Mouse (Mus musculus) brain, embryonic 14.5 days (tissue): ENCODE measurements around the gene Nle1. TPM values are rescaled to one million over a fixed set of nuclear protein-coding genes. Genes with fewer than 3 reads are reported as not detected.

Source experiments
- DNase-seq: peaks from one replicate; pipeline ENCODE4 v3.0.0-alpha.2; 2011; ENCODE audit warnings: low read depth
- CTCF ChIP-seq: fragments of 200-500 bp; IDR thresholded peaks from 2 replicates; pipeline ENCODE4 v1.5.1; 2012; ENCODE audit warnings: inconsistent platforms, mild to moderate bottlenecking, moderate library complexity, borderline replicate concordance; ENCODE audit not compliant: insufficient read depth, insufficient read length; ENCODE audit errors: extremely low read depth
- POLR2A ChIP-seq: fragments of 200-500 bp; IDR thresholded peaks from 2 replicates; pipeline ENCODE4 v1.6.1; 2012; ENCODE audit warnings: mild to moderate bottlenecking, inconsistent platforms, borderline replicate concordance; ENCODE audit not compliant: poor library complexity, insufficient read depth, insufficient read length, severe bottlenecking; ENCODE audit errors: extremely low read depth
- polyA plus RNA-seq: library from polyadenylated mRNA; depleted of rRNA; stranded (reverse); fragments of >200 nt; gene quantifications from 2 replicates; pipeline ENCODE4 v1.2.3, GENCODE M21; 2012; rRNA removed

The Nle1 gene
- polyA plus RNA-seq, 1 experiment: 59.1 TPM

DNA sequence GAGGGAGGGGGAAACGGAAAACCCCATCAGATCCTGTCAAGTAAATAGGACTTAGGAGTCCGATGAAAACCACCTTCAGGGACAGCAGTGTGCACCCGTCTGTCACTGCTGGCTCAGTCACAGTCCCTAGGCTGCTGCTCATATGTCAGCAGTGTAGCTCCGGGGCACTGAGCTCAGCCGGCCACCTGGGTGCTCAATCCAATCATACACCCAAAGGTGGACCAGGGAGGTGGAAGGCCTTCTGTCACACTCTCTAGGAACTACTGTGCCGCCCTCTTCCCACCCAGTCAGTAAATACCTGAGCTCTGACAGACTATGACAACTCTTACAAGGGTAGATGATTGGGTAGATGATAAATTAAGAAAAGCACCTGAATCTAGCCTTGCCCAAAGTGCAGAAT lies 47.5 kb downstream of the Nle1 start:
- TF ChIP-seq CTCF: no peak
- no peak for TF ChIP-seq POLR2A
- no peak for DNase-seq

DNA sequence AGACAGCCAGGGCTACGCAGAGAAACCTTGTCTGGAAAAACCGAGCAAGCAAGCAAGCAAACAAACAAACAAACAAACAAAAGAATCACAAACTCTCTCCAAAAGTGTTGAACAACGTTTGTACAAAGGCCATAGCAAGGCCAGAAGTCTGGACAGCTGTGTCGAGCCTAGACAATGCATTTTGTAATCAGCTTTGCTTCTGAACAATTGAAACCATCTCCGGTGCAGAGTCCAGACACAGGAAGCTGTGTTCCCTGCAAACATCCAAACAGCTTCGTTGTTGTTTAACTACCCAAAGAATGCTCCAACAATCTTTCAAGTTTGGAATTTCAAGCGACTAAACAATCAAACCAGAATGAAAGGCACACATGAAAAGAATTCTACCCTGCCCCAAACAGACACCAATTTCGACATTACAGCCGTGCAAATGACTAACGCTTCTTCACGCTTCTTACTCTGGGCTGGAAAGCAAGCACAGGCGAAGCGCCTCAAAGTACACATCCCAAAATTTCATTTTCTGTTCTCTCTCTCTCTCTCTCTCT lies 50.8 kb downstream of the Nle1 start:
- TF ChIP-seq CTCF (no peak), POLR2A (no peak)
- DNase-seq: no peak

DNA sequence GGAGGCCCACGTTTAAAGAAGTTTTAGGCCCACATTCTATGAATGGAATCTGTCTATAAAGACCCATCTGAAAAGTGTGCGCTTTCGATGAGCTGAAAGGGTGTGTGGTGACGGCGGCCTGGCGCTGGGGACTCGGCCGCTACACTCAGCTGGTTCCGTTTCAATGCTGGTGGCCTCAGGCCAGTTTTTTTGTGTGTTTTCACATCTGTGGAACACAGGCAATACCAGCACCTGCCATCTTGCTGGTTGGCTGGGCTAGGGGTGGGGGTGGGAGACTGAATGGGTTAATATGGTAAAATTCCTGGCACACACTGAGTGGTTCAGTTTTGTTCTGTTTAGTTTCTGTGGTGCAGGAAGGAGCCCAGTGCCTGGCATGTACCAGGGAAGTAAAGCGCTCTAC lies 52.2 kb downstream of the Nle1 start:
- DNase-seq: peak; percentile 90
- TF ChIP-seq CTCF: no peak
- no peak for TF ChIP-seq POLR2A

DNA sequence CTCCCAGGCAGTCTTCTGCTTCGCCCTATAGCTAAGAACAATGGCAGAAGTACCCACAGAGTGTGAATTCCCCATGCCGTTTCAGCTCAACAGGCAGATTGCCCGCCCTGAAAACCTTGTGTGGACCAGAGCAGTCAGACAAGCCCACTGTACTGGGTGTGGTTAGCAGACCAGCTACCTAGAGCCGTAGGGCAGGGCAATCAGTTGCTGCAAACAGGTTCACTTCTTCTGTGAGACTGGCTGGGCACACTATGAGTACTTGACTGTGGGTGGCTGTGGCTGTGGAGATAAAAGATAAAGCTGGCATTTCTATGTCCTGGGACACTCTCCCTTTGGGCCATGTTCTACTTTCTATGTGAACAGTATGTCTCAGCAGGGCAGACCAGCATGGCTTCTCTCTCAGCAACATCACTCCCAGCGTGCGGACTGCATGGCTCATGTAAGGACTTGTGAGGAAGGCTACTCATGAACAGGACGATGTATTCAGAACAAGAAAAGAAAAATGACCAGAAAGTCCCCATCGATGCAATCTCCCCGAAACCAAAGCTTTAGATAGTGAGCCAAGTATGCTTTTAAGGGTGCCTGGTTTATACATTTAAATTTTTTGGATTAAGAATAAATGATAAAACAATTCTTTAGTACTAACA lies 52.8 kb downstream of the Nle1 start:
- TF ChIP-seq POLR2A (no peak), CTCF (no peak)
- peak; percentile 16 for DNase-seq

DNA sequence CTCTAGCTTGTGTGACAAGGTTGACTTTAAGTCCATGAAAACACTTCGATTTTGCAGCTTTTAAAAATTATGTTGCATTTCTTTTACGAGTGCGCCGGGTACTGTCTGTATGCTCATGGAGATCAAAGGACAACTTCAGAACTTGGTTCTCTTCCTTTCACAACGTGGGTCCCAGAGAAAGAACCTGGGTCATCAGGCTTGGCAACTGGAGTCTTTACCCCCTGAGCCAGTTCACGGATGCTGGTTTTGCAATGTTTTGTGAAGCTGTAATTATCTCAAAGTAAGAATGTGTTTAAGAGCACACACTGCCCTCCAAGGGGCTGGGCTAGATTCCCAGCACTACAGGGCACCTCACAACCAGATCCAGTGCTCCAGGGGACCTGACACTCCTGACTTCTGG lies 54.1 kb downstream of the Nle1 start:
- TF ChIP-seq CTCF: no peak
- no peak for TF ChIP-seq POLR2A
- no peak for DNase-seq

DNA sequence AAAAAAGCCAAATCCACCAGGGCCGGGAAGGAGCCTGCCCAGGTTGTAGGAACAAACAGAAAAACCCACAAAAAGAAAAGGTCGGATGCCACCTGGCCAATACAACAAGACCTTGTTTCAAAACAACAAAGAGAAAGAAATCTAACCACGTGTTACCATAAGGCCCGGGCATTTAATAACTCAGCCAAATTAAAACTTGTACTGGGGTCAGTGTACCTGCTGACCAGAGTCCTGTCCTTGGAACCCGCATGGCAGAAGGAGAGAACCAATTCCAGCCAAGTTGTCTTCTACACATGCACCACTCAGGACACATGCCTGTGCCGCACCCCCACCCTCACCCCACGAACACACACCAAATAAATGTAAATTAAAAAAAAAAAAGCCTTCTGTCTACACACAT lies 55.3 kb downstream of the Nle1 start:
- TF ChIP-seq POLR2A (no peak), CTCF (no peak)
- DNase-seq: no peak

DNA sequence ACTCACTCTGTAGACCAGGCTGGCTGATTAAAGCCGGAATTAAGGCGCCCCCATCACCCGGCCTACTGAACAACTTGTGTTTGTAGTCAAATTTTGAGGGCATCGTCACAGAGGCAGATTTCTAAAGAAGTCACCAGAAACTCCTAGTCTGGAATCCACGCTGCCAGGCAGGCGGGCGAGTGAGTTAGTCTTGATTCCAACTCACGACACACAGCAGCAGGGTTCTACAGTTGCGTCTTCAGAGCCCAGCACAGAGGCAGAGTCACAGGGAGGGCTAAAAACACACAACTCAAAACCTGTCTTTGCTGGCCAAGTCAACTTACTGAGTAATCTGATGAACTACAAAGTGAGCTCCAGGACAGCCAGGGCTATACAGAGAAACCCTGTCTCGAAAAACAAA lies 55.7 kb downstream of the Nle1 start:
- no peak for DNase-seq
- TF ChIP-seq CTCF: no peak
- no peak for TF ChIP-seq POLR2A

DNA sequence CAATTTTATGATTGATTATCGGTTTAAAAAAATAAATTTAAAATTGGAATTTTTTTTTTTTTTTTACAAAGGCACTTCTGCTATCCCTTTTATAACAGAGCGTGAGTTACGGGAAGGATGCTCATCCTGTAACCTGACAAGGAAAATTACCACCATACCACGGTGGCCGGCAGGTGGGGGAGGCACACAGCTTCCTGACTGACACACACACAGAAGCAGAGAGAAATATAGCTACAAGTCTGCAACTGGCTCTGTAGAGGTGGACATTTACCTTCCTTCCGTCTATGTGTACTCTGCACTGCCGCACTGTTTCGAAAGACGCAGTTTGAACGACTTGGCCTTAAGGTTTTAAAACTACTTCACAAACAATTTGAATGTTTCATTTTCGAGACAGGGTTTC lies 56.1 kb downstream of the Nle1 start:
- no peak for TF ChIP-seq POLR2A
- no peak for TF ChIP-seq CTCF
- DNase-seq: no peak

Other genes starting within 250 kb of the Nle1 start
- 0.16 and 0.20 TPM in 2 replicates for gene Cct6b, start 144.1 kb downstream of the Nle1 start, polyA plus RNA-seq
- 13.6 and 13.8 TPM in 2 replicates for gene Zfp830, start 144.1 kb downstream of the Nle1 start, polyA plus RNA-seq
- 43.9 and 46.2 TPM in 2 replicates for gene Lig3, start 127.3 kb downstream of the Nle1 start, polyA plus RNA-seq
- 5.7 and 7.6 TPM in 2 replicates for gene Rffl, start 37.2 kb downstream of the Nle1 start, polyA plus RNA-seq
- 9.5 and 9.7 TPM in 2 replicates for gene Rad51d, start 17.8 kb downstream of the Nle1 start, polyA plus RNA-seq
- 0.03 TPM in 1 of 2 replicates, not detected in the other for gene Fndc8, start 16.3 kb downstream of the Nle1 start, polyA plus RNA-seq
- 1.1 and 1.5 TPM in 2 replicates for gene Unc45b, start 2.1 kb upstream of the Nle1 start, polyA plus RNA-seq
- 0.57 and 1.0 TPM in 2 replicates for gene Slfn5, start 42.9 kb upstream of the Nle1 start, polyA plus RNA-seq
- 2.3 TPM in 2 replicates for gene Slfn9, start 83.4 kb upstream of the Nle1 start, polyA plus RNA-seq
- gene Slfn8, start 112.4 kb upstream of the Nle1 start, polyA plus RNA-seq: 0.09 and 0.11 TPM in 2 replicates
- 0.53 and 0.77 TPM in 2 replicates for gene Slfn2, start 156.7 kb upstream of the Nle1 start, polyA plus RNA-seq
- gene Slfn1, start 208.4 kb upstream of the Nle1 start, polyA plus RNA-seq: 0.07 TPM in 1 of 2 replicates, not detected in the other